Mouse (Mus musculus) midbrain, embryonic 15.5 days (tissue): ENCODE measurements around the gene Ttc28. TPM values are rescaled to one million over a fixed set of nuclear protein-coding genes. Genes with fewer than 3 reads are reported as not detected.

ENCODE experiments used
- ATAC-seq: fragments of 200-750 bp; cut with Nextera tagmentation; replicated peaks from 2 replicates; pipeline ENCODE4 v1.8.0; 2017; ENCODE audit warnings: moderate TSS enrichment
- H3K27ac ChIP-seq: fragments of 300-500 bp; sonication (generic); 2 replicates; pipeline ENCODE4 v1.5.1; 2015; ENCODE audit warnings: mild to moderate bottlenecking, inconsistent platforms
- H3K27me3 ChIP-seq: fragments of 300-500 bp; sonication (generic); replicated peaks from 2 replicates; pipeline ENCODE4 v1.6.1; 2015; ENCODE audit warnings: inconsistent platforms
- H3K36me3 ChIP-seq: fragments of 300-500 bp; sonication (generic); replicated peaks from 2 replicates; pipeline ENCODE4 v1.6.1; 2015; ENCODE audit warnings: inconsistent platforms
- H3K4me1 ChIP-seq: fragments of 300-500 bp; sonication (generic); 2 replicates; pipeline ENCODE4 v1.6.1; 2015; ENCODE audit warnings: inconsistent platforms
- H3K4me2 ChIP-seq: fragments of 300-500 bp; sonication (generic); 2 replicates; pipeline ENCODE4 v1.6.1; 2015; ENCODE audit warnings: inconsistent platforms, mild to moderate bottlenecking, moderate library complexity
- H3K4me3 ChIP-seq: fragments of 300-500 bp; sonication (generic); 2 replicates; pipeline ENCODE4 v1.5.1; 2015; ENCODE audit warnings: mild to moderate bottlenecking, inconsistent platforms
- H3K9ac ChIP-seq: fragments of 300-500 bp; sonication (generic); 2 replicates; pipeline ENCODE4 v1.6.1; 2015; ENCODE audit warnings: mild to moderate bottlenecking, inconsistent platforms
- H3K9me3 ChIP-seq: fragments of 300-500 bp; sonication (generic); 2 replicates; pipeline ENCODE4 v1.6.1; 2016; ENCODE audit warnings: inconsistent platforms
- WGBS: fragments of 180-500 bp; shearing (Covaris S2); methylation state at CpG from one replicate; pipeline ENCODE4 v1.1.7; 2015; ENCODE audit warnings: mixed read lengths; 5-methylcytosine and 5-hydroxymethylcytosine counted together
- polyA plus RNA-seq: library from polyadenylated mRNA; unstranded; fragments of >200 nt; fragmentation: Nextera tagmentation; extraction: Ambion mirVana; gene quantifications from 2 replicates; pipeline ENCODE4 v1.2.1, GENCODE M21; 2015

The Ttc28 gene
- polyA plus RNA-seq, 1 experiment from 2014 or later: 23.8 TPM

DNA sequence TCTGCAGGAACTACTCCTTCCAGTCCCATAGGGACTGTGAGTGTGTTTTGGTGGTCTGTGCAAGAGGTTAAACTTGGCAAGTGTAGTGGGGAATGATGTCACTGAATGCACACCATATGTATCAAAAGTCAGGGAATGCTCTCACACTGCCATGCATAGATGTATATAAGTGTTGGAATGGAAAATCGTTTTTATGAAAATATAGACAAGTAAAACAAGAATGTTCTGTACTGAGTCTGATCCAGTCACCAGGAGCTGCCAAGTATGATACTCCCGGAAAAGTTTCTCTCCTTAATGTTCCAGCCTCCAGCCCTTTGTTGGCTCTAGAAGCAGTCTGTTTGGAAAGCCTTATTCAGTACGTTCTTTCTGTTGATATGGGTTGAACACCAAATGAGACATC is 48.7 kb downstream of the Ttc28 start:
- no peak overlapping the region for H3K27ac ChIP-seq
- no peak overlapping the region for H3K4me2 ChIP-seq
- no peak for ATAC-seq
- H3K27me3 ChIP-seq: no peaks in the 10 kb centered on the region
- no peak overlapping the region for H3K9ac ChIP-seq
- no peak overlapping the region for H3K4me3 ChIP-seq
- H3K36me3 ChIP-seq: no peaks in the 10 kb centered on the region
- no peaks in the 10 kb centered on the region for H3K9me3 ChIP-seq
- WGBS: 68% methylated on average over 3 of the region's 3 CpGs
- no peaks in the 10 kb centered on the region for H3K4me1 ChIP-seq

- Histone ChIP-seq H3K4me2 (no peak overlapping the region), H3K4me3 (no peak overlapping the region), H3K9me3 (no peaks in the 10 kb centered on the region), H3K27me3 (no peaks in the 10 kb centered on the region), H3K27ac (no peak overlapping the region), H3K36me3 (no peaks in the 10 kb centered on the region), H3K4me1 (no peaks in the 10 kb centered on the region), H3K9ac (no peak overlapping the region)
- WGBS: 72% methylated on average over 4 of the region's 4 CpGs
- ATAC-seq: no peak
Observed at GRCm38 (mm10) chr5:110929306-110929705, 49.7 kb downstream of the Ttc28 start.

GRCm38 (mm10) chr5:110936606-110937005 is 57.0 kb downstream of the Ttc28 start:
- Histone ChIP-seq H3K9ac (no peak overlapping the region), H3K4me2 (no peak overlapping the region), H3K36me3 (no peaks in the 10 kb centered on the region), H3K27me3 (no peaks in the 10 kb centered on the region), H3K9me3 (no peaks in the 10 kb centered on the region), H3K4me1 (no peaks in the 10 kb centered on the region; the same call in 1 of the 2 replicates), H3K27ac (no peak overlapping the region), H3K4me3 (no peak overlapping the region)
- WGBS: 51% methylated on average over 5 of the region's 5 CpGs
- no peak for ATAC-seq

DNA sequence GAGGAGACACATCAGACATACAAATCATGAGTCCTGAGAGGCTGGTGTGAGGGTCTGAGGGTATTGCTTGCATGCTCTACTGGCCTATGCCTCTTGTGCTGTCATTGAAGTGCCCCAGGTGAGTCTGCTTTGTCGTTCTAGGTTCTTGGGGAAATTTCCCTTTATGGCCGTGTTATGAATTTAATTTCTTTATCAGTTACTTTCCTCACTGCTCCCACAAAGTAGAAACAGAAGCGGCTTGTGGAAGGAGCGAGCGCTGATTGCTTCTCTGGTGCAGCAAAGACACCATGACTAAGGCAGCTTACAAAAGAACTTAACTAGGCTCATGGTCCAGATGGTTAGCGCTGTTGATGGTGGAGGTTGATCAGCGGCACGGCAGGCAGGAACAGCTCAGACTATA is 64.7 kb downstream of the Ttc28 start:
- H3K36me3 ChIP-seq: no peaks in the 10 kb centered on the region
- 81% methylated on average over 8 of the region's 8 CpGs for WGBS
- H3K4me3 ChIP-seq: no peak overlapping the region
- no peaks in the 10 kb centered on the region for H3K27me3 ChIP-seq
- H3K4me2 ChIP-seq: no peak overlapping the region
- ATAC-seq: no peak
- H3K9me3 ChIP-seq: no peaks in the 10 kb centered on the region
- H3K27ac ChIP-seq: no peak overlapping the region
- peaks cover 19% of the 10 kb centered on the region for H3K4me1 ChIP-seq
- no peak overlapping the region for H3K9ac ChIP-seq

DNA sequence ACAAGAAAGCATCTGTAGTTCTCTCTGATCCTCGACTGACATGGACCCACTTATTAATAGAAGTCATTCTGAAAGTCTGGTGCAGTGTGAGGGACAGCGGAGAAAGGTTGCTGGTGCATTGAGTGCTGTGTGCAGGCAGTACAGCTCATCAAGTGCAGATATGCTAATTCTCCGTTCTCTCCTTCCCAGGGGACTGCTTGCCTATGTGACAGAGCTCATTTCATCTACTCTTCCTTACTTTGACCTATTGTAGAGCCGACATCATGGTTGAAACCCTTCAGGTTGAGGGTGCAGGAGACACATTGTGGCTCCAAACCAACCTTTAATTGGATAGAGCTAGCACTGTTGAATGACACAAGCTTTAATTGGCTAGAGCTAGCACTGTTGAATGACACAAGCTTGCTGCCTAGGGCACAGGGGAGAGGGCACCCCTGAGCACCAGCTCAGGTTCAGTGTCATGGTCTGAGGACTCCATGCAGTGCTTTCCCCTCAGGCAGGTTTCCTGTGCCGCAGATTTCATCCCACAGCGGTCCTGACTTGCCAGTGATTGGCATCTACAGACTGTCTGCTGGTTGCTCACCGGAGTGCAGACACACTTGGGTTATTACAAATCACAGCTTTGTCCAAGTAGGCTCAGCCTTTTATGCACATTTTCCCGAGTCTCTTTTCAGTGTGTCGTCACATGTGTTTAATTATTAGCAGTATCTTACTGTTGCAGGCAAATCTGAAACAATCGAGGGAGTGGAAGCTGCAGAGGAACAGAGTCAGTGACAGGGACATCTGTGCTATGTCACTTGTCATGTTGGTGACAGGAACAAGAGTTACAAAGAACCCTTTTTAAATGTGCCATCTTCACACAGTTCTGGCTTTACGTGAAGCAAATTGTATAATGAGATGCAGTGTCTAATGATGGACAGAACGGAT is 69.1 kb downstream of the Ttc28 start:
- Histone ChIP-seq H3K4me2 (no peak overlapping the region), H3K36me3 (no peaks in the 10 kb centered on the region), H3K9me3 (no peaks in the 10 kb centered on the region), H3K27me3 (no peaks in the 10 kb centered on the region), H3K27ac (peak overlapping the region; percentile 57; the same call in 1 of the 2 replicates), H3K4me1 (peaks cover 11% of the 10 kb centered on the region), H3K9ac (no peak overlapping the region), H3K4me3 (no peak overlapping the region)
- 45% methylated on average over 12 of the region's 12 CpGs for WGBS
- ATAC-seq: peak; percentile 85

DNA sequence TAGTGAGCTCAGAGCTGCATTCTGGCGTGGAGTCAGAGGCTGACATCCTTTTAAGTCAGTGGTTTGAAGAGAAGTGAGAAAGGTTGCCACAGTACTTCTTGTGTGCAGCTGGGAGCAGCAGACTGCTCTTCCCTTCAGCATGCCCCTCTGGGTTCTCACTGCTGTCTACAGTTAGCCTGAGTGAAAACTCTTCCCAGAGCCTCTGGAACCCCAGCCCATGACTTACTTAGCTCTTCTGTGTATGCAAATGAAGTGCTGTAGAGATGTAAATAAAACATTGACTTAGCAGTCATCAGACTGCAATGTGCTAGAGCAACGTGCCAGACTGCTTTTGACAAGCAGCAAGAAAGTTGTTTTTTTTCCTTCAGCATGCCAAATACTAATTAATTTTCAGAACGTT is 70.2 kb downstream of the Ttc28 start:
- Histone ChIP-seq H3K27me3 (no peaks in the 10 kb centered on the region), H3K4me1 (peaks cover 11% of the 10 kb centered on the region), H3K9me3 (no peaks in the 10 kb centered on the region), H3K9ac (no peak overlapping the region), H3K4me3 (no peak overlapping the region), H3K36me3 (no peaks in the 10 kb centered on the region), H3K4me2 (no peak overlapping the region), H3K27ac (no peak overlapping the region)
- WGBS: 60% methylated on average over 3 of the region's 3 CpGs
- no peak for ATAC-seq

DNA sequence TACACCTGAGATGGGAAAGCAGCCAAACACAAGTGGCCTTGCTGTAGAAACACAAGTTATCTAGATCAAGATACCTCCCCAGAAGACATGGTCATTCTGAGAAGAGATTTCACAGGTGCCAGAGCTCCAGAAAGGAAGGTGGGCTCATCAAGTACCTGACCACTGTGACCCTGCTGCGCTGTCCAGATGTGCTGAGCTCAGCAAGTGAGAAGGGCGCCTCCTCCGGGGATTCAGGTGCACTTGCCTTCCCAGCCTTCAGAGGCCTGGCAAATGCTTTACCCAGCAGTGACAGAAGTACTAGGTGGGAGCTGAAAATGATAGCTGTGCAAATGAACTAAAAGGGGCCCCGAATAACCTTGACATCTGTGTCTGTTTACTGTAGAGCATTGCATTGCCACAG is 78.6 kb downstream of the Ttc28 start:
- no peaks in the 10 kb centered on the region for H3K4me1 ChIP-seq
- no peaks in the 10 kb centered on the region for H3K9me3 ChIP-seq
- no peak for ATAC-seq
- H3K36me3 ChIP-seq: no peaks in the 10 kb centered on the region
- no peaks in the 10 kb centered on the region for H3K27me3 ChIP-seq
- H3K4me3 ChIP-seq: no peak overlapping the region
- 89% methylated on average over 4 of the region's 4 CpGs for WGBS
- no peak overlapping the region for H3K9ac ChIP-seq
- H3K27ac ChIP-seq: no peak overlapping the region
- no peak overlapping the region for H3K4me2 ChIP-seq

- H3K9me3 ChIP-seq: no peaks in the 10 kb centered on the region
- no peak overlapping the region for H3K4me2 ChIP-seq
- 57% methylated on average over 4 of the region's 4 CpGs for WGBS
- H3K4me3 ChIP-seq: no peak overlapping the region
- H3K27me3 ChIP-seq: no peaks in the 10 kb centered on the region
- ATAC-seq: no peak
- no peaks in the 10 kb centered on the region for H3K4me1 ChIP-seq
- no peak overlapping the region for H3K9ac ChIP-seq
- no peaks in the 10 kb centered on the region for H3K36me3 ChIP-seq
- no peak overlapping the region for H3K27ac ChIP-seq
Observed at GRCm38 (mm10) chr5:110960067-110960466, 80.5 kb downstream of the Ttc28 start.

- no peak for ATAC-seq
- Histone ChIP-seq H3K9me3 (no peaks in the 10 kb centered on the region), H3K27ac (no peak overlapping the region), H3K4me3 (no peak overlapping the region), H3K4me2 (no peak overlapping the region), H3K9ac (no peak overlapping the region), H3K4me1 (no peaks in the 10 kb centered on the region), H3K36me3 (no peaks in the 10 kb centered on the region), H3K27me3 (no peaks in the 10 kb centered on the region)
- WGBS: 52% methylated on average over 4 of the region's 4 CpGs
Observed at GRCm38 (mm10) chr5:110960890-110961289, 81.3 kb downstream of the Ttc28 start.

DNA sequence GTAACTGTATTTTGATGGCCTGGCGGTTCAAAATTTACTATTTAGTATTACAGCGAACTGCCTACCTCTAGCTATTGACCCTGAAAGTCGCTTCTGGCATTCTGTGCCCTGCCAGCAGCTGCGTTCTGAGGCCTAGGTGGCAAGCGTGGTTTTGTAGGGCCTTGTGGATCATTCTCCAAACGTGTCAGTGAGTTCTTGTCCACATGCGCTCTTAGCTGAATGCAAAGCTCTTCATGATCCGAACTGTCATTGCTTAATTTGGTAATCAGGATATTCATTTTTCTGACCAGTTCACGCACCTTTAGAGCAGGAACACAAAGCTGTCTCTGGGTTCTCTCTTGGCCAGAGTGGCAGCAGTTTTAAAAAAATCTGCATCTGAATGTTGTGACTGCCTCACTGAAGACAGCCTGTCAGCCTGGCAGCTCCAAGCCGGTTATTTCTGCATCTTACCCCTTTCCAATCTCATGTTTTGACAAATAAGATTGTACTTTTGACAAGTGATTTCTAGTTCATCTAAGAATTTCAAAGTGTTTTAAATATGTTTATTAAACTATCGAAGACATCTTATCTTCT is 88.0 kb downstream of the Ttc28 start:
- no peaks in the 10 kb centered on the region for H3K9me3 ChIP-seq
- no peak for ATAC-seq
- H3K36me3 ChIP-seq: no peaks in the 10 kb centered on the region
- no peak overlapping the region for H3K4me2 ChIP-seq
- no peaks in the 10 kb centered on the region for H3K27me3 ChIP-seq
- H3K4me3 ChIP-seq: no peak overlapping the region
- 68% methylated on average over 11 of the region's 11 CpGs for WGBS
- no peak overlapping the region for H3K9ac ChIP-seq
- H3K4me1 ChIP-seq: no peaks in the 10 kb centered on the region
- no peak overlapping the region for H3K27ac ChIP-seq

DNA sequence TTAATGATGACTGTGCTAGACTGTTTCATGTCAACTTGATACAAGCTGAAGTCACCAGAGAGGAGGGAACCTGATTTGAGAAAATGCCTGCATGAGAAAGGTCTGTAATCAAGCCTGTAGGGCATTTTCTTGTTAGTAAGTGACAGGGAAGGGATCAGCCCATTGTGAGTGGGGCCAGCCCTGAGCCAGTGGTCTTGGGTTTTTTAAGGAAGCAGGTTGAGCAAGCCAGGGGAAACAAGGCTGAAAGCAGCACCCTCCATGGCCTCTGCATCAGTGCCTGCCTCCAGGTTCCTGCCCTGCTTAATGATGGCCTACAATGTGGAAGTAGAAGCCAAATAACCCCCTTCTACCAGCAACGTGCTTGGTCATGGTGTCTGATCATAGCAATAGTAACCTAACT is 89.0 kb downstream of the Ttc28 start:
- H3K4me1 ChIP-seq: no peaks in the 10 kb centered on the region
- H3K27ac ChIP-seq: no peak overlapping the region
- WGBS: 59% methylated on average over 1 of the region's 1 CpGs
- no peak overlapping the region for H3K4me3 ChIP-seq
- H3K9ac ChIP-seq: no peak overlapping the region
- H3K9me3 ChIP-seq: no peaks in the 10 kb centered on the region
- no peak overlapping the region for H3K4me2 ChIP-seq
- no peak for ATAC-seq
- H3K27me3 ChIP-seq: no peaks in the 10 kb centered on the region
- no peaks in the 10 kb centered on the region for H3K36me3 ChIP-seq

- Histone ChIP-seq H3K9ac (no peak overlapping the region), H3K27me3 (no peaks in the 10 kb centered on the region), H3K4me3 (no peak overlapping the region), H3K9me3 (no peaks in the 10 kb centered on the region), H3K4me1 (no peaks in the 10 kb centered on the region), H3K36me3 (no peaks in the 10 kb centered on the region), H3K4me2 (no peak overlapping the region), H3K27ac (no peak overlapping the region)
- ATAC-seq: no peak
- 80% methylated on average over 9 of the region's 9 CpGs for WGBS
Observed at GRCm38 (mm10) chr5:110970162-110970780, 90.7 kb downstream of the Ttc28 start.
